Mouse (Mus musculus) layer of hippocampus, adult 8-10 months (tissue): ENCODE data around the gene Cdk16. TPM values are rescaled to one million over a fixed set of nuclear protein-coding genes. Genes with fewer than 3 reads are reported as not detected.
A peak's percentile ranks its signal among the peaks of the same experiment; 100 is the strongest.
"Not testable (repeated sequence)": the region's sequence is repeated elsewhere in the genome, so short reads cannot be mapped to it uniquely, and the experiment has no call there.

Source experiments
- DNase-seq, 2 experiments: peaks; one replicate each; pipeline ENCODE4 v3.0.0; 2022; ENCODE audit warnings: low spot score in 2 of 2
- total RNA-seq, 4 experiments: library from RNA; stranded (reverse); gene quantifications; 2 replicates each; pipeline ENCODE4 v1.2.4; 2022

Cdk16 gene
- 100 to 1,000 TPM; 185 to 215 (median 189) TPM for total RNA-seq

DNA sequence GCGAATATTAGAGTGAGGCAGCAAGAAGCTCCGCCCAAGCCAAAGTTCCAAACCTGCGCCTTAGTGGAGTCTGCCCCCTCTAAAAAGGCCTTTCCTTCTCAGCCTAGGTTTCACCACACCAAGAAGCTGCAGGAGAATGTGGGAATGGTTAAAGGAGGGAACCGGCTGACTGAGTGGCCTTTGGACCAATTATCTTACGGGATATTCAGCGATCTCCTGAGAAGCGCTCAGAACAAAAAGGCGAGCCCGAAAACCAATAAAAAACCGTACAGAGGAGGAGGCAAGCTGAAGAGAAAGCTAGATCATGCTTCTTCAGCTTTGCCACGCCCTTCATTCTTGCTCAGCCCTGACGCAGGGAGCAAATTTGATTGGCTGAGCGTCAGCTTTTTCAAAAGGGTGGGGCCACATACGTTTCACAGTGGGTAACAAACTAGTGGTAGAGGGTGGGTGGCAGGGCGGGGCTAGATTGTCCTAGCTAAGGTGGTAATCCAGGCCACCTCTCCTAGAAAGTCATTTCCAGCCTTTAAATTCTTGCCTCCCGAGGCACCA is at the start of gene Cdk16:
Gene Cdk16, plus strand, starts transcription at position 436 of the 549 bp plus-strand sequence.
- DNase-seq = peak; percentile 81 to 90

DNA sequence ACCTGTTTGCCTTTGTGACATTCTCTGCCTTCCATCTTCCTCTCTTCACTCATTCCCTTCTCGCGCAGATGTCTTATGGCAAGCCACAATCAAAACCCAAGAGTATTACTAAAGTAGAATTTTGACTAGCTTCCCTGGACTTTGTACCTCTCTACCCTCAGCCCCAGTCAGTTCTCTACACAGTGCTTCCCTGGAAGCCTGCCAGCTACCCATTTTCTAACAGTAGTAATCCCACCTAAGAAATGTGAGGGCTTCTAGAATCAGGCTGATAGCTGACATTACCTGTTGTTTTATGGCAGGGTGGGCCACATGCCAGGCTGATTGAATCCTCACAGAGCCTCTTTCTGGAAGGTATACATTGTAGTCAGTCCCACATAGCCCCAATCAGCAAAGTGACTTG is 49.6 kb upstream of the Cdk16 start:
- no peak for DNase-seq

DNA sequence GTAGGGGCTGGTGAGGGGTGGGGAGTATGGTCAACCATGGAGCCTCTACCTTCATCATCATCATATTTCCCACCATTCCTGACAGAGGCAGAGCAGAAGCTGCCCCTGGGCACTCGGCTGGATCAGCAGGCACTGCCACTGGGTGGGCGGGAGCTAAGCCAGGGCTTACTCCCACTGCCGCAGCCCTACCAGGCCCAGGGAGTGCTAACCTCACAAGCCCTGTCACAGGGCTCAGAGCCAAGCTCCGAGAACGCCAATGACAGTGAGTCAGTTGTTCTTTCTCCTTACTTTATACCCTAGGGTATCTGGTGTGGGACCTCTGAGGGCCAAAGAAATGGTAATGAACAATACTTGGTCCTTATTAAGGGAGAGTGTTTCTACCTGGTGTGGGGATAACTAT is 43.0 kb upstream of the Cdk16 start:
- DNase-seq = no peak

DNA sequence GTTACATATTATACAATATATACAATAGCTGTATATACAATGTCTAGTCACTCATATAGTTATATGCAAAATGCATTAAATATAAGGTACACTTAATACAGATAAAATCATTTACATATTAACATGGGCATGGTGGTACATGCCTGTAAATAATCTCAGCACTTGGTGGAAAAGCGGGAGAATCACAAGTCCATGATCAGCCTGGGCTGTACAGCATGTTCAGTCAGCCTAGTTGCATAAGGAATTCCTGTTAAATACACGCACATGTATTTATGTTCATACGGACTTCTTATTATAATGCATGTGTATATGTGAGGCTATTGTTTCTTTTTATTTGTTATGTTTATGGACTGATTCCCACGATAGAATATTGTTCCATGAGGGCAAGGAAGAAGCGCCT is 30.2 kb upstream of the Cdk16 start:
- DNase-seq = no peak

DNA sequence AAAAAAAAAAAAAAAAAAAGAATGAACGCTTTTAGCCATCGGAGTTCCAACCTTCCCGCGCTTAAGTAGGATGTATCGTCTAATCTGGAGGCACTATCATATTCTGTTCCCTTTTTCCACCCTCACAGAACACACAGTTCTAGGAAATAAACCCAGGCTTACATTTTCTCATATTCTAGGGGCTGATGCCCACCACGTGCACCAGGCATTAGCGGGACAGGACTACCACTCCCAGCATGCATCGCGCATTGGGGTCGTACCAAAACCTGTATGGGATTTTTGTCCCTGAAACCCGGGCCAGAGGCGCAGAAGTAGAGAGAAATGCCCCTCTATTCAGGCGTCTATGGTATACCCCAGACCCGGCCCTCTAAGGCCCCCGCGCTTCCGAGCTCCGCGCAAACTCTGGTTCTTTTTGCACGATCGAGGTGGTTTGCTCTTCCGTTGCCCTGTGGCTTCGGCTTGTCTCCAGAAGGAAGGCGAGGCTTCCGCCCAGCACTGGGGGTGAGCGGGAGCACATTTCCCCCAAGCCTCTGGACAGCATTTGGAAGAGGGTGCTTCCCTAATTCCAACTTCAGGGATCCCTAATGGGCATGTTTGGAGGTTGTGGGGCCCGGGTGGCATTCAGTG is 29.6 kb upstream of the Cdk16 start, which contains the start of gene Uba1:
Gene Uba1, plus strand, starts transcription at position 301 of the 627 bp plus-strand sequence.
- DNase-seq = peak; percentile 75 to 78

DNA sequence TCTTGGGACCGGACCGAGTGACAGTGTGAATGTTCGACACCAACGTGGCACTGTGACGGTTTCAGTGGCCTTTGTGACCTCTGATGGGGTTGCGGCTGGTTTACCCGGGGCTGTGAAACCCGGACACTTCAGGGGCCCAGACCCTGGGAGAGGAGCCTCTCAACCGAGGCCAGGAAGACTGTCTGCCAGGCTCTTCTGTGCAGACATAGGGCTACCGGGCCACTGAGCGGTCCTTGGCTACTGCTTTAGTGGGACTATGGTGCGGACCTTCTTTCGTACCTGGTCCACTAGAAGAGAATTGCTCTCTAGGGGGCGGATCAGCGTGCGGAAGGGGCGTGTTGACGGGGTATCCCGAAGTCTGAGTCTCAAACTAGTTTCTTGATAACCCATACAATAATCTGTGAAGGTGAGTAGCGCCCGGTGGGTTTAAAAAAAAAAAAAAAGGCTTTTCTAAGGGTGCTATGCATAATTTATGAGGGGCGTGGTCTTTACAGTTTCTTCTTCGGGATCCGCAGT is 28.8 kb upstream of the Cdk16 start:
- DNase-seq = no peak

DNA sequence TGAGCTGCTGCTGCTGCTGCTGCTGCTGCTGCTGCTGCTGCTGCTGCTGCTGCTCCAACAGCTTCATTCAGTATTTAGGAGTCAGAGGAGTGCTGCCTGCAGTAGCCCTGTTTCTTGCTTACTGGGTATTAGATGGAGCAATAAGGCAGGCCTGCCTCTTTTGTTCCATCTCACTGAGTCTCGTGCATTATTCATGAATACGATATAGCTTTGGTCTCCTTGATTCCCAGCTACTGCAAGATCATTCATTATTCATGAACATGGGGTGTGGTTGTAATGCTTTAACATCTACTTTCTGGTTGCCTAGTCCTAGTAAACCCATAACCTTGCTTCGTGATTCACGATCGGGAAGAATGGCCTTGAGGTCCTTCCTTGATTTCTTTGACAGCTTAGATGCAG is 25.4 kb upstream of the Cdk16 start:
- DNase-seq = no peak

DNA sequence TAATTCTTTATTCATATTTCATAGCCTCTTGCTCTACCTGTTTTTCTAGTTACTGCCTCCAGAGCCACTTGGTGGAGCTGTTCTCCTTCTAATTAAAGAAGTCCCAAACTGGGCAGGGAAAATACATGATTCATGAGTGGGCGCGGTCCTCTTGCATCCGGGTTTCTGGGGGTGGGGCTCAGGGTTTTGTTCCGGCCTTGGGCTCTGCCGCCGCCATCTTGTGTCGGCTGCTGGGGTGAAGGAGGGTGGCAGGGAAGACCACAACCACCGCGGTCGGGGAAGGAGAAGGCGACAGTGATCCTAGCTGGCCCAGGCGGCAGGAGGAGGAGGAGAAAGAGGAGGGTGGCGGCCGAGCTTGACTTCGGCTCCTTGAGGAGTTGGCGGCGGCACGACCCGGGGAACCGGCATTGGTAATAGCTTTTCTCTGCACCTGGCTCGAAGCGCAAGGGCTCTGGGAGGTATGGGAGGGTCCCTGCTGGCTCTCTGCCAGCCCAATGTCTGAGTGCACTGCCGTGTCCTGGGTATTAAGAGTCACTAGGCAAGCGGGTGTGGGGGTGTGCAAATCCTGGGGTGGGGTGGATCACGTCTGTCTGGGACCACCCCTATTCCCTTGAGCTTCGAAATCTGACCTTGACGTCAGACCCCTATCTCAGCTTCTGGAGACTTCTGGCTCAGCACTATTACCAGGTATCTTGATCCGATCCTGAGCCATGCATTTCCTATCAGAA is 24.9 kb upstream of the Cdk16 start:
- peak; percentile 80 to 86 for DNase-seq

DNA sequence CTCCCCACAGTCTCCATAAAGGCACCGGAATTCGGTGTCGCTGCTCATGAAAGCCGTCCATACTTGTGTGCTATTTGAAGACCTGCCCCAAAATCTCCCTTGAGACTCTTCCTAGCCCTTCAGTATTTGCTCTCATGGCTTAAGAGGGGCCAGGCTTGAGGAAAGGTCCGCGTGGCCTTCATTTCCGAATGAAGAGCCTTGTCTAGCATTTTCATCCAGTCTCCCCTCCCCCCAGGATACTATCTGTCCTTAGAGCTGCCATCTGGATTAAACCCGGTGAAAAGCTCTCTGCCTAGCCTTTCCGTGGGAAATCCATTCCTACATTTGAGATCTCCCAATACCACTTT is 24.3 kb upstream of the Cdk16 start:
- no peak for DNase-seq

DNA sequence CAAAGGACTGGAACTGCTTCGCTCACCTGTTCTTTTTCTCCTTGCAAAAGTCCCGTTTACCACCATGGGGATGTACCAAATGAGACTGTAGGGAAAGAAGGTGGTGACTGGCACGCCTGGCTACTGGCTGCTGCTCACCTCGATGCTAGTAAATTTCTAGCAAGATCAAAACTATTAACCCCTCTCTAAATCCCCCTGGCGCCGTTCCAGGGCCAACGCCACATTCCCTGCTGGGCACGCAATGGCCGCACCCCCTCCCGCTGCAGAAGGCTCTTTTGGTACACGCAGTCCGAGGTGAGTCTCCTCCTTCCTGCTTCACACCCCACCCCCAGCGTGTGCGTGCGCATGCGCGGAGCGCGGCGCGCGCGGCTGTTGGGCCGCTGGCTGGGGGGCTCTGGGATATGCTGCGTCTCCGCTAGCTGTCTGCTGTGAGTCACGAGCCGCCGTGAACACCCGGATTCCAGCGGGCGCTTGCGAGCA is 354 bp downstream of the Cdk16 start:
- DNase-seq = peak; percentile 76 to 83

DNA sequence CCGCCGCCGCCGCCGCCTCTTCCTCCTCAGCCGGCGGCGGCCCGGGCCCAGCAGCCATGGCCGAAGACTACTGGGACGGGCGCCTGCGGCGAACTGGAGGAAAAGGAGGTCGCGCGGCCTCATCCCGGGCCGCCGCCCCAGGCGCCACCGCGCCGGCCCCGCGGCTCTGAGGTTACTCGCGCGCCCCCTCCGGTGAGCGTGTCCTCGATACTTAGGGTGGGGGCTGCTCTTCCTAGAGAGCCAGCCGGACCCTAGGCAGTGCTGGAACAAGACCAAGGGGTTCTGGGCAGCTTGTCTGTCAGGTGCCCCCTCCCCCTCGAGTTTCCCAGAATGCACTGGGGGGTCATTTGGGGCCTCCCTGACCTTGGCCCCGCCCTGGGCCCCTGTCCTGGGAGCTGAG is 861 bp downstream of the Cdk16 start:
- DNase-seq = peak; percentile 12 to 29

DNA sequence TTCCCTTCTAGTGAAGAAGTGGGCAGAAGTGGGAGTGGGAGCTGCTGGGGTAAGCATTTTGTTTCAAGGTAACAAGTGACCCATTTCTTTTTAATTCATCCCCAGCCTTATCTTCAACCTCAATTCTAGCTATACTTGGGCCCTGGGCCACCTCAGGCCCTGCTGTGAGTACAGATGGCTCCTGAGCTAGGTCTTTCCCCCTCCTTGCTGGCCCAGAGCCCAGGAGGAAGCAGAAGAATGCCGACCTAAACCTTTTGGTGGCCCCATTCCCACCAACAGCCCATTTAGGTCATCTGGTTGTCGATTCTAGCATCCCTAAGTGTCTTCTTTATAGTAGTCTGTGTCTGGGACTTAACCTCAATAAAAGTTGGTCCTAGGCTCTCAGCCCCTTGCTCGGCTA is 3.8 kb downstream of the Cdk16 start:
- no peak for DNase-seq

DNA sequence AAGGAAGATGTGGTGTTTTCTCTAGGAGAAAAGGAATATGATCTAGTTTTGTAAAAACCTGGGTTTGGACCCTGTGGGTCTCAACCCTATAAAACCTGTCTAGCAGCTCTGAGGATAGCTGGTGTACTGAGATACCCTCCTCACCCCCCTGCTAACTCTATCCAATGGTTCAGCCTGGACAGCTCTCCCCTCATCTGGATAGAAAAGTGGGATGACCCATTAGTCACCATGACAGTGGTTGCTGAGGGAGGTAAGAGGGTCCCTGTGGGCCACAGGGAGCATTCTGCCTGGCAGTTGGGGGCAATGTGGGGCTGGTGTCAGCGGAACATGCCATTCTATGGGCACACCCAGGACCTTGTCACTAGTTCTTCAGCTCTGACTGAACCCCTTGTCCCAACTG is 4.9 kb downstream of the Cdk16 start:
- no peak for DNase-seq

DNA sequence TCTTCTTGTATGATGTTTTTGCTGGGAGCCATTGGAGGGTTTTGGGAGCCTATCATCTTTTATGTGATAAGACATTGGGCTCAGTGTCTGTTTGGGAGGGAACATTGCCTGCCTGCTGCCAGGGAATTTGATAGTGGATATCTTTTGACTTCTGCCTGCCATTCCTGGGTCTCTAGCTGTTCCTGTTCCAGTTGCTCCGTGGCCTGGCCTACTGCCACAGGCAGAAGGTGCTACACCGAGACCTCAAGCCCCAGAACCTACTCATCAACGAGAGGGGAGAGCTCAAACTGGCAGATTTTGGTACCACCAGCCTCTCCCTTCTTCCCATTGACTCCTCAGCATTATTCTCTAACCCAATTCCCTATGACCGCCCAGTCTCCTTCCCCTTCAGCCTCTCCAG is 8.1 kb downstream of the Cdk16 start:
- DNase-seq = no peak

DNA sequence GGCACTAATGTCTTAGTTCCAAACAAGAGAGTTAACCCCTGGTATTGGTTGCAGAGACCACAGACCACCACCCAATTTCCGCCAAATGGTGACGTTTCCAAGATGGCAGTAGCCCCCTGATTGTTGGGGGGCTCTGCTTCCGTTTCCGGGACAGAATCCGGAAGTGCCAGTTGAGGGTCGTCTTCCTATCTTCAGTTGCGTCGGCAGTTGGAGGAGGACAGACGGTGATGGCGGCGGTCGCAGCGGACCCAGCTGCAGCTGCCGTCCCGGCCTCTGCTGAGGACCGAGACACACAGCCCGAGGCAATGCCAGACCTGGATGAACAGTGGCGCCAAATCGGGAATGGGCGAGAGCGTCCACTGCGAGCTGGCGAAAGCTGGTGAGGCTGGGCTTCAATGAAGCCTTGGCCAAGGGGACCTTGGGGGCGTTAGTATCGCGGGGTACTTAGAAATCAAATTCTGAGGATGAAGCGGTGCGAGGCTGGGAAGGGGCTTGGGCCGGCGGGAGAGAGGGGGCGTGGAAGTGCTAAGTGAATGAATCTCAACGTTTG is 16.1 kb downstream of the Cdk16 start, which contains the start of gene Usp11:
Gene Usp11, plus strand, starts transcription at position 166 of the 550 bp plus-strand sequence.
- DNase-seq = peak; percentile 26 to 41

DNA sequence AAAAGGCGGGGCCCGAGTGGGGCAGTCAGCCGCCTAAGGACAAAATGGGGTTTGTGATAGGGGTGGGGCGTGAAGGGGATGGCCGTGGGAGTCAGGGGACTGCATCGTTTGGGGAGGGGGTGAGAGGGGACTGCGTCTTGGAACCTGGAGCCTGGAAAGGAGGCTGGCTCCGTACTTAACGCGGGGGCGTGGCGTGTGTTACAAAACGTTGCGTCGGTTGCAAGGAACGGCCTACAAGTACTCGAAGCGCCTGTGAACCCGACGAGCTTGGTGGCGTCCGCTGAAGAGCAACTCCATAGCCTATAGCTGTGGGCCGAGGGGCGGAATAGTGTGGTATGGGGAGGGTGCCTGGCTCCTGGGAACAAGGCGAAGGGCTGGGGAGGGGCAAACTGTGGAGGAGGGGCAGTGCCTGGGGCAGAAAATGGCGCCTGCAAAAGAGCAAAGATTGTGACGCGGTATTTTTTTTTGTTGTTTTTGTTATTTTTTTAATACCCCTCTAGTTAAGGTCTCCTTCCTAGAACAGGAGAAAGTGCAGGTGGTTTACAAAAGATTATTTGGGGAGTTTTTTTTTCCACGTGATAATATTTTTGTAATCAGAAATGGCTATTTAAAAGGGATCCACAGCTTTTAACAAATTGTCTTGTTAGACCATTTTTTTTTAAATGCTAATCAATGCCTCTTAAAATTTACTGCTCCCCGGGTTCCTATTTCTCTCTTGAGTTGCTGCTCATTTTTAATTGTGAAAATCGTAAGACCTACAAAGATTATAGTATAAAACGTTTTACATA is 16.7 kb downstream of the Cdk16 start:
- DNase-seq = peak; percentile 68 to 74

DNA sequence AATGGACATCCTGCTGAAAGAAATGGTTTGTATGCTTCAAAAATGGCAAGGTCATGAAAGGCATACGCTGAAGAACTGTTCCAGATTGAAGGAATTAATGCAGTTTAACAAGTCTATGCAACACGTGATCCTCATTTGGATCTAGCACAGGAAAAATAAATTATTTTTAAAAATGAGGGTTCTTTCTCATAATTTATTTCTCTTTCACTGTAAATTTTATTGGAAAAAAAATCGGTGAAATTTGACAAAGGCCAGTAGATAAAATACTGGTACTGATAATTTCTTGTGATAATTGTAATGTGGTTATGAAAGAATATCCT is 17.3 kb downstream of the Cdk16 start:
- no peak for DNase-seq

DNA sequence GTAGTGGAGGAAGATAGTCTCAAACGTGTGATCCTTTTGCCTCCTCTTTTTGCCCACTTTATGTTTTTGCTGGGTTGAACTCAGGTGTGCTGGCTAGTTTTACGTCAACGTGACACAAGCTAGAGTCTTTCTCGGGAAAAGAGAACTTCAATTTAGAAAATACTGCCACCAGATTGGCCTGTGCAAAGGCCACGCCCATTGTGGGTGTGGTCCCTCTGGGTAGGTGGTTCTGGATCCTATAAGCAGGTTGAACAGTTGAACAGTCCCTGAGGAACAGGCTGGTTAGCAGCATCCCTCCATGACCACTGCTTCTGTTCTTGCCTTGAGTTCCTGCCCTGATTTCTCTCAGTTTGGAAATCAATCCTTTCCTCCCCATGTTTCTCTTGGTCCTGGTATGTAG is 40.9 kb downstream of the Cdk16 start:
- DNase-seq = no peak

DNA sequence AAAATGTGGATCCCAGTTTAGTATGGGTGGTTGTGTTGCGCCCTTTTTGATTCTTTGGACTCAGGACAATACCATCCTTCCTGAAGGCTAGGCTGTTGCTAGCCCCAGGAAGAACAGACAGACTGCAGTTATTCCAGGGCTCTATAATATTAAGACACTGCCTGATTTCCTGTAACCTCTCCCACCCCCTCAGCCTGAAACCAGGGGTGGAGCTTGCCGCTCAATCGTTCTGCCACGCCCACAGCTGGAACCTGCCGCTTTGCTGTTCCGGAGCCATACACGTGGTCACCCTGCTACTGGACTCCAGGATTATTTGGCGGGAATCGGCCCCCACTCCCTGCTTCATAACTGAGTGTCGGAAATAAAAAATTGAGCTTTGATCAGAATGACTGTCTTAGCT is 42.3 kb downstream of the Cdk16 start:
- not testable (repeated sequence) for DNase-seq

DNA sequence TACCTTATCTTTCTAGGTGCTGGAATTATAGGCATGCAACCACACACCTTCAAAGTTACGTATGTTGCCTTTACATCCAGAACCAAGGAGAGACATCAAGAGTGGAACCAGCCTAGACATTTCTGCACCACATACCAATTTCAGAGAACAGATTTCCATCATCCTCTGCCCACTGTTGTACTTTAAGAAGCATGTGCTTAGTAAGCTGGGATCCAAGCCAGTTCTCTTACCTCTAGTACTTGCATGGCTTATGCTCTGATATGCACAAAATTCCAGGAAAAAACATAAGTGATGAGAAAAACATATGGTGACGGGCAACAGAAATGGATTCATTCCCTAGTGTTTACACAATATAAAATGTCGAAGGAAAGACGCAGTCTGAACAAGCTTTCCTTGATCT is 48.7 kb downstream of the Cdk16 start:
- peak in 1 of 2 experiments; percentile 10 for DNase-seq

DNA sequence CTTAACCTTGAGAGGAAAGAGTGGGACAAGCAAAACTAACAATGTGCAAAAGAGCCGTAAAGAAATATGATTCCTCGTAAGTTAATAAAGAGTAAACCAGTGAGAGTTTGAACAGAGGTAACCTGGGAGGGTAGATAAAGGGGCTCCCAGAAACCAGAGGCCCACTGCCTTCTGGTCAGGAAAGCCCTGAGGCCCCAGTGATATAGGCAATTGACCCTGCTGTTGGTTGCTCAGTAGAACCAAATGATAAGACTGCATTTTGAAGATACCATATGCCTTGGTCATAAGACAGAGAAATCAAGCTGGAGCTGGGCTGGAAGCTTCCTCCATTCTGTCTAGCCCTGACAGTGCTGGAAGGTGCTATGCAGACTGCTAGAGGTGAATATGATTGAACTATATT is 61.1 kb downstream of the Cdk16 start:
- no peak for DNase-seq
